Mouse (Mus musculus) mesoderm, embryonic 11.5 days (tissue): ENCODE measurements around the gene Rgs19.
A peak's percentile ranks its signal among the peaks of the same experiment; 100 is the strongest.

Experiments used
- DNase-seq: peaks from one replicate; pipeline ENCODE4 v3.0.0-alpha.2; 2012; ENCODE audit warnings: low read depth, low spot score

The Rgs19 gene

GRCm38 (mm10) chr2:181653523-181653922, 40.3 kb downstream of the Rgs19 start:
- no peak for DNase-seq

GRCm38 (mm10) chr2:181653065-181653464, 40.7 kb downstream of the Rgs19 start:
- DNase-seq: no peak

- no peak for DNase-seq
Measured at GRCm38 (mm10) chr2:181648926-181649325, 44.9 kb downstream of the Rgs19 start.

- no peak for DNase-seq
Measured at GRCm38 (mm10) chr2:181646626-181647472, 46.9 kb downstream of the Rgs19 start.

- DNase-seq: no peak
Measured at GRCm38 (mm10) chr2:181645666-181646065, 48.1 kb downstream of the Rgs19 start.

- DNase-seq: peak; percentile 55
Measured at GRCm38 (mm10) chr2:181644361-181644760, 49.4 kb downstream of the Rgs19 start.
